Mouse (Mus musculus) CD8-positive naive resting alpha-beta T cell, adult 2 months (primary cell): ENCODE measurements around the gene Cmtm3.
A peak's percentile ranks its signal among the peaks of the same experiment; 100 is the strongest.

Source experiments
- DNase-seq, 2 experiments: peaks; one replicate each; pipeline ENCODE4 v3.0.0; 2022; ENCODE audit warnings: low read depth in 2 of 2, low spot score in 2 of 2

Gene Cmtm3

GRCm38 (mm10) chr8:104380269-104380668 lies 41.1 kb downstream of the Cmtm3 start:
- DNase-seq = no peak

GRCm38 (mm10) chr8:104380961-104381411 lies 41.8 kb downstream of the Cmtm3 start:
- no peak for DNase-seq

- DNase-seq = no peak
Measured at GRCm38 (mm10) chr8:104383296-104383695, 44.1 kb downstream of the Cmtm3 start.

- no peak for DNase-seq
Measured at GRCm38 (mm10) chr8:104383977-104384376, 44.8 kb downstream of the Cmtm3 start.

- DNase-seq = no peak
Measured at GRCm38 (mm10) chr8:104386693-104387092, 47.5 kb downstream of the Cmtm3 start.

DNA sequence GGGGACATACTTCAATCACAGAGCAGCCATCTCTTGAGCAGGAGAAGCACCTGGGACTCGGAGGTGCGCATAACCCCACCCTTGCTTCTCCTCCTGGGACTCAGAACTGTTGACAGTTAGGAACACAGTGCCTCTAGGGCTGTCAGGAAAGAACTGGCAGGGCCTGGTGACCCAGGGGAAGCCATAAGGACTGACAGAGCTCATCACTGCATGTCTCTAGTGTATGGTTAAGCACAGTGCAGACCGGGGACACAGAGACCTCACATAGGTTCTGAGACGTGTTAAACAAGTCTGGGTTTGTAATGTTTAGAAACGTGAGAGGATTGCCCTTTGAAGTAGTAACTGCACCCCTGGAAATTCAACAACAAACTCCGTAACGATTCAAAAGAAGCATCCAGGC lies 48.3 kb downstream of the Cmtm3 start:
- no peak for DNase-seq

DNA sequence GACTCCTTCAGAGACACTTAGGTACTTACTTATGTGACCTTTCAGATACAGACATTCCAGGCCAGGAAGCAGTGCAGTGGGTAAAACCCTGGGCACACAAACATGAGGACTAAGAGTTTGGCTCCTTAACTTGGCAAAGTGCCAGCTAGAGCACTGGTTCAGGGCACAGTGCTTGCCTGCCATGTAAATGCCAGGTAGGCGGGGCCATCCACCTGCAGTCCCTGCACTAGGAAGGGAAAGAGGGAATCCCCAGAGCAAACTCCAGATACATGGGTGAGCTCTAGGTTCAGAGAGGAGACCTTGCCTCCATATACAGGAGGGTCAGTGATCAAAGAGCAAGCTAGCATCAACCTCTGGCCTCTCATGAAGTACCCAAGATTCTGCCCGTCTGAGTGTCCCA lies 48.8 kb downstream of the Cmtm3 start:
- DNase-seq = no peak

DNA sequence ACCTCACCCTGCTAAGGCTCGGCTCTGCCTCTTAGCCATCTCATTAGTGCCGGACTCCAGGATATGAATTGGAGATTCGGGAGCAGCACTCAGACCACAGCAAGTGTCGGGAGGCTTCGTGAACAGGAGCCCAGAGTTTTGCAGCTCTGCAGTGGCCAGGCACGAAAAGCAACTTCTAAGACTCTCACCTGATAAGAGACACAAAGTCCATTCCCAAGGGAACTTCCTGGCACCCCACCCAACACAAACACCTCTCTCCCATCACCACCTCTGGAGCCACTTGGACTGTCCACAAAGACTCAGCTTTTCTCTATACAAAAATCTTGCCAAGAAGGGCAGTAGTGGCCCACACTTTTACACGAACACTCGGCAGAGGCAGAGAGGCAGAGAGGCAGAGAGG lies 51.0 kb downstream of the Cmtm3 start:
- no peak for DNase-seq

- DNase-seq = no peak
Measured at GRCm38 (mm10) chr8:104393139-104393538, 53.9 kb downstream of the Cmtm3 start.

DNA sequence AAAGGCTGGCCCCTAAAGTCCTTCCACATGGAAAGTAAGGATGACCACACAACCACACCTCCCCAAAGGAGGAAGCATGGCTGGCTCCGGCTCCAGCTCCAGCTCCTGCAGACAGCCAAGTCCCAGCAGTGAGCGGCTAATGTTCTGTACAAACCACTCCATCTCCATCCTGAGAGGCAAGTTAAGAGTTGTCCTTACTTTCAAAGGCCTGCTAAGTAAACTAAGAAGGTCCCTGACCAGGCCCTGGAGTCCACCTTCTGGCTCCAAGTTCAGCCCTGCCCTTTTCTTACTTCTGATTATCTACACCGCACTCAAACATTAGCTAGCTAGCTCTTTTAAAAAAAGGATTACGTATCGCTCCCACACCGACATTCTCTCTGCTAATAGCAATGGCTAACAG lies 54.6 kb downstream of the Cmtm3 start:
- DNase-seq = no peak

- DNase-seq = peak; percentile 8 to 27
Measured at GRCm38 (mm10) chr8:104394801-104395702, 55.8 kb downstream of the Cmtm3 start.

- peak; percentile 5 to 10 for DNase-seq
Measured at GRCm38 (mm10) chr8:104395703-104396357, 56.6 kb downstream of the Cmtm3 start, which contains the start of gene Cmtm4. TSS of gene Cmtm4 (minus strand) at chr8:104395807.
